Mouse (Mus musculus) hindbrain, embryonic 16.5 days (tissue): ENCODE data around the gene Ebf1. TPM values are rescaled to one million over a fixed set of nuclear protein-coding genes. Genes with fewer than 3 reads are reported as not detected.

ENCODE experiments used
- ATAC-seq: fragments of 200-750 bp; cut with Nextera tagmentation; 2 replicates; pipeline ENCODE4 v1.8.0; 2017; ENCODE audit warnings: moderate TSS enrichment, moderate library complexity
- H3K27ac ChIP-seq: fragments of 300-500 bp; sonication (generic); 2 replicates; pipeline ENCODE4 v1.5.1; 2014; ENCODE audit warnings: low read depth, mild to moderate bottlenecking, control low read depth, low read length, moderate library complexity
- H3K27me3 ChIP-seq: fragments of 300-500 bp; sonication (generic); replicated peaks from 2 replicates; pipeline ENCODE4 v1.6.1; 2014; ENCODE audit warnings: low read length; ENCODE audit not compliant: control insufficient read depth, insufficient read depth
- H3K36me3 ChIP-seq: fragments of 300-500 bp; sonication (generic); 2 replicates; pipeline ENCODE4 v1.6.1; 2014; ENCODE audit warnings: mild to moderate bottlenecking, low read length, moderate library complexity, mixed read lengths; ENCODE audit not compliant: control insufficient read depth, insufficient read depth
- H3K4me1 ChIP-seq: fragments of 300-500 bp; sonication (generic); 2 replicates; pipeline ENCODE4 v1.6.1; 2014; ENCODE audit warnings: low read depth, low read length; ENCODE audit not compliant: control insufficient read depth, insufficient read depth
- H3K4me2 ChIP-seq: fragments of 300-500 bp; sonication (generic); 2 replicates; pipeline ENCODE4 v1.6.1; 2014; ENCODE audit warnings: mild to moderate bottlenecking, low read length, control low read depth, moderate library complexity
- H3K4me3 ChIP-seq: fragments of 300-500 bp; sonication (generic); 2 replicates; pipeline ENCODE4 v1.5.1; 2014; ENCODE audit warnings: mild to moderate bottlenecking, low read length, control low read depth, moderate library complexity
- H3K9ac ChIP-seq: fragments of 300-500 bp; sonication (generic); 2 replicates; pipeline ENCODE4 v1.6.1; 2014; ENCODE audit warnings: low read depth, mild to moderate bottlenecking, control low read depth, low read length, moderate library complexity
- H3K9me3 ChIP-seq: fragments of 300-500 bp; sonication (generic); 2 replicates; pipeline ENCODE4 v1.6.1; 2014; ENCODE audit warnings: mild to moderate bottlenecking, low read length, moderate library complexity; ENCODE audit not compliant: control insufficient read depth
- WGBS: fragments of 180-500 bp; shearing (Covaris S2); extraction: QIAGEN DNeasy Blood & Tissue Kit; methylation state at CpG from one replicate; pipeline ENCODE4 v1.1.7; 2014; 5-methylcytosine and 5-hydroxymethylcytosine counted together
- polyA plus RNA-seq: library from polyadenylated mRNA; unstranded; fragments of >200 nt; fragmentation: Nextera tagmentation; extraction: Ambion mirVana; gene quantifications from 2 replicates; pipeline ENCODE4 v1.2.1, GENCODE M21; 2015

Gene Ebf1
- polyA plus RNA-seq, 1 experiment from 2014 or later = 111 TPM

GRCm38 (mm10) chr11:44785479-44785878 is 168.4 kb downstream of the Ebf1 start:
- Histone ChIP-seq H3K9me3 (no peaks in the 10 kb centered on the region), H3K4me1 (peaks cover 5% of the 10 kb centered on the region; the same call in 1 of the 2 replicates), H3K4me3 (no peak overlapping the region), H3K4me2 (peak overlapping the region; percentile 3; the same call in 1 of the 2 replicates), H3K27me3 (no peaks in the 10 kb centered on the region), H3K36me3 (no peaks in the 10 kb centered on the region), H3K9ac (no peak overlapping the region), H3K27ac (no peak overlapping the region)
- WGBS = 29% methylated on average over 5 of the region's 5 CpGs
- peak; percentile 63 for ATAC-seq

GRCm38 (mm10) chr11:44788003-44788402 is 170.9 kb downstream of the Ebf1 start:
- Histone ChIP-seq H3K4me3 (no peak overlapping the region), H3K4me2 (no peak overlapping the region), H3K27me3 (no peaks in the 10 kb centered on the region), H3K9ac (no peak overlapping the region), H3K4me1 (peaks cover 5% of the 10 kb centered on the region; the same call in 1 of the 2 replicates), H3K36me3 (no peaks in the 10 kb centered on the region), H3K9me3 (no peaks in the 10 kb centered on the region), H3K27ac (no peak overlapping the region)
- ATAC-seq = no peak
- 72% methylated on average over 1 of the region's 1 CpGs for WGBS

DNA sequence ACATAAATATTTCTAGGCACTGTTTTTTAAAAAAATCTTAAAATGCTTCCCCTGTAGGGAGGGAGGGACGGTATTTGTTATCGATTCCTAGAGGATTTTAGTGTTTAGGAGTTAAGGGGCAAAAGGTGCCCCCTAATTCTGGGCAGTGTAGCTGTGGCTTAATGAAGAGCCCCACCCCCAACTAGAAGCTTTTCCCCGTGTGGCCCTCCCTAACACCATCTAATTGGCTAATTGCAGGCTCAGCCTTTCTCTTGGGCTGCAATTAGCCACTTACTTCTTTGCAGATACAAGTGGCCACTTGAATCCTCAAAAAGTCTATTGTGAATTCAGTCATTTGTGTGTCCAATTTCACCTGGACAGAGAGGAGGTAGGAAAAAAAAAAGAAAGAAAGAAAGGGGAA is 175.7 kb downstream of the Ebf1 start:
- Histone ChIP-seq H3K4me1 (no peaks in the 10 kb centered on the region), H3K9me3 (no peaks in the 10 kb centered on the region)
- 22% methylated on average over 3 of the region's 3 CpGs for WGBS

GRCm38 (mm10) chr11:44794883-44795282 is 177.8 kb downstream of the Ebf1 start:
- Histone ChIP-seq H3K4me1 (no peaks in the 10 kb centered on the region; the same call in 1 of the 2 replicates), H3K4me2 (no peak overlapping the region), H3K27me3 (no peaks in the 10 kb centered on the region), H3K4me3 (no peak overlapping the region), H3K27ac (no peak overlapping the region), H3K9me3 (no peaks in the 10 kb centered on the region), H3K36me3 (no peaks in the 10 kb centered on the region), H3K9ac (no peak overlapping the region)
- WGBS = 85% methylated on average over 4 of the region's 4 CpGs
- no peak for ATAC-seq

More for the DNA sequence above, 175.7 kb downstream of the Ebf1 start:
- ATAC-seq = no peak
- Histone ChIP-seq H3K4me2 (no peak overlapping the region), H3K9ac (no peak overlapping the region), H3K27me3 (no peaks in the 10 kb centered on the region), H3K4me3 (no peak overlapping the region), H3K36me3 (no peaks in the 10 kb centered on the region), H3K27ac (no peak overlapping the region)

DNA sequence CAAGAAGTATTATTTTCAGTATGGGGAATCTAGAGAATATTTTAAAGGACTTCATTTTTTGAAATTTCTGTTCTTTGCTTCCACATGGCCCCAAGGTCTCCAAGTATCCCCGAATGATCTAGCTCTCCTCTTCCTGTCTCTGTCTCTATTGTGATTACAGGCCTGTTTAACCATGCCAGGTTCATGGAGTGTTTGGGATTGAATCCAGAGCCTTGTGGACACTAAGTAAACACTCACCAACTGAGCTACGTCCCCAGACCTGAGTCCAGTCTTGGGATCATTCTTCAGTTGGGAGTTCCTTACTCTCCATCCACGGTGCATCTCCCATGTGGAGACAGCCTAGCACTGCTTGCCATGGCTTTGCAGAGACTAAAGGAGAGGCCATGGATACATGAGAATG is 178.7 kb downstream of the Ebf1 start:
- no peaks in the 10 kb centered on the region for H3K36me3 ChIP-seq
- no peak for ATAC-seq
- WGBS = 85% methylated on average over 3 of the region's 3 CpGs
- no peak overlapping the region for H3K9ac ChIP-seq
- H3K4me1 ChIP-seq = peaks cover 3% of the 10 kb centered on the region; the same call in 1 of the 2 replicates
- no peaks in the 10 kb centered on the region for H3K9me3 ChIP-seq
- H3K4me2 ChIP-seq = no peak overlapping the region
- no peak overlapping the region for H3K27ac ChIP-seq
- no peaks in the 10 kb centered on the region for H3K27me3 ChIP-seq
- H3K4me3 ChIP-seq = no peak overlapping the region

- no peak for ATAC-seq
- 48% methylated on average over 3 of the region's 3 CpGs for WGBS
- H3K4me3 ChIP-seq = no peak overlapping the region
Observed at GRCm38 (mm10) chr11:44798270-44798669, 181.2 kb downstream of the Ebf1 start.

DNA sequence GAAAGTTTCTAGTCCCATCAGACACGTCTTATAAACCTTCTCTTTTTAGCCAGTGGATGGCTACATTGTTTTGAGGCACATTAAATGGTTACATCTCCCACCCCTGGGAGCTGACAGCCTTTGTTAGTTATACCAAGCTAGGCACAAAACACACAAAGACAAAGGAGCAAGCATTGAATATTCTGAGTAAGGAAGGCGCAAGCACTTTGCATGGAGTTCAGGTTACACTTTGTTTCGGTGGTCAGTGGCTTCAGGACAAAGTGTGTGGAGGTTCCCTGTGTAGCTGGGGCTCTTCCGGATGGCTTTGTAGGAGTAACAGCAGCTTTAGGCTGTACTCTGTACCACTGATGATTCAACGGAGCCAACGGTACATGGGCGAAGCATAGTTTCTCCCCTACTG is 186.9 kb downstream of the Ebf1 start:
- H3K36me3 ChIP-seq = no peaks in the 10 kb centered on the region
- H3K4me3 ChIP-seq = no peak overlapping the region
- no peaks in the 10 kb centered on the region for H3K27me3 ChIP-seq
- no peak for ATAC-seq
- no peaks in the 10 kb centered on the region for H3K9me3 ChIP-seq
- no peak overlapping the region for H3K9ac ChIP-seq
- peaks cover 13% of the 10 kb centered on the region for H3K4me1 ChIP-seq
- no peak overlapping the region for H3K4me2 ChIP-seq
- no peak overlapping the region for H3K27ac ChIP-seq
- WGBS = 65% methylated on average over 7 of the region's 7 CpGs

More at GRCm38 (mm10) chr11:44798270-44798669, 181.2 kb downstream of the Ebf1 start:
- Histone ChIP-seq H3K9me3 (no peaks in the 10 kb centered on the region), H3K4me1 (peaks cover 6% of the 10 kb centered on the region; the same call in 1 of the 2 replicates), H3K9ac (no peak overlapping the region), H3K27me3 (no peaks in the 10 kb centered on the region), H3K4me2 (no peak overlapping the region), H3K27ac (no peak overlapping the region), H3K36me3 (no peaks in the 10 kb centered on the region)

- no peaks in the 10 kb centered on the region for H3K36me3 ChIP-seq
- H3K9ac ChIP-seq = 0 out of 2 replicates have a peak overlapping the region, but pooled peaks have one; percentile 3
- WGBS = 3% methylated on average over 11 of the region's 11 CpGs
- no peaks in the 10 kb centered on the region for H3K27me3 ChIP-seq
- peak overlapping the region; percentile 14 for H3K4me2 ChIP-seq
- peak; percentile 85 for ATAC-seq
- no peak overlapping the region for H3K27ac ChIP-seq
- no peaks in the 10 kb centered on the region for H3K9me3 ChIP-seq
- peaks cover 6% of the 10 kb centered on the region for H3K4me1 ChIP-seq
- H3K4me3 ChIP-seq = no peak overlapping the region
Observed at GRCm38 (mm10) chr11:44806589-44806988, 189.5 kb downstream of the Ebf1 start.

- no peak overlapping the region for H3K4me3 ChIP-seq
- H3K9me3 ChIP-seq = no peaks in the 10 kb centered on the region
- H3K4me1 ChIP-seq = peaks cover 12% of the 10 kb centered on the region
- no peak for ATAC-seq
- H3K9ac ChIP-seq = no peak overlapping the region
- WGBS = 87% methylated on average over 4 of the region's 4 CpGs
- H3K4me2 ChIP-seq = no peak overlapping the region
- H3K27ac ChIP-seq = no peak overlapping the region
- no peaks in the 10 kb centered on the region for H3K36me3 ChIP-seq
- H3K27me3 ChIP-seq = no peaks in the 10 kb centered on the region
Observed at GRCm38 (mm10) chr11:44808855-44809546, 191.9 kb downstream of the Ebf1 start.
